Mouse (Mus musculus): ENCODE data around the gene Fem1a. TPM values are rescaled to one million over a fixed set of nuclear protein-coding genes. Genes with fewer than 3 reads are reported as not detected.

Fem1a gene
- polyA plus RNA-seq, 1 experiment from 2014 or later, result 16.9 TPM

DNA sequence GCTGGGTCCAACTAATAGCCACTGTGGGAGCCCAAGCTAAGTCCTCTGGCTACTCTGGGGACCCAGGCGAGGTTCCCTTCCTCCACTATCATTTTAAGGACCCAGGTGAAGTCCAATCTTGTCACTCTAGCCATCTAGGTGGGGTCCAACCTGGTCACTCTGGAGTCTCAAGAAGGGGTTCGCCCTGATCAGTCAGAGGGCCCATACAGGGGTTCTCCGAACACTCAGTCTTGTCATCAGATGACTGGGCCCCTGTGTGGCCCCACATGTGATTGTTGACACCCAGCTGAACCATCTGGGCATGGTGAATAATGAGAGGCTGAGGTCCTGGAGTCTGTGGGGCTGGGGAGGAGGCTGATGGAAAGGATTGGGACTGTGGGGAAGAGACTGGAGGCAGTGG lies 13.1 kb downstream of the Fem1a start:
- Histone ChIP-seq H3K4me3 (replicated peaks) (peak overlapping the region; percentile 42), H3K4me1 (peaks cover 19% of the 10 kb centered on the region), H3K4me2 (peak overlapping the region; percentile 76), H3K36me3 (peaks cover 5% of the 10 kb centered on the region), H3K9me3 (replicated peaks) (no peaks in the 10 kb centered on the region), H3K27me3 (replicated peaks) (no peaks in the 10 kb centered on the region), H3K27ac (replicated peaks) (peak overlapping the region; percentile 89), H3K9ac (replicated peaks) (peak overlapping the region; percentile 55)
- peak; percentile 18 for ATAC-seq (ENCODE audit: low FRiP score)
- WGBS, result 81% methylated on average over 3 of the region's 3 CpGs

GRCm38 (mm10) chr17:56271609-56272253 lies 15.1 kb downstream of the Fem1a start:
- Histone ChIP-seq H3K4me3 (replicated peaks) (no peak overlapping the region), H3K36me3 (no peaks in the 10 kb centered on the region), H3K27me3 (replicated peaks) (no peaks in the 10 kb centered on the region), H3K9ac (replicated peaks) (no peak overlapping the region), H3K4me2 (no peak overlapping the region), H3K9me3 (replicated peaks) (no peaks in the 10 kb centered on the region), H3K4me1 (peaks cover 25% of the 10 kb centered on the region), H3K27ac (replicated peaks) (no peak overlapping the region)
- 91% methylated on average over 12 of the region's 12 CpGs for WGBS
- no peak for ATAC-seq (ENCODE audit: low FRiP score)

DNA sequence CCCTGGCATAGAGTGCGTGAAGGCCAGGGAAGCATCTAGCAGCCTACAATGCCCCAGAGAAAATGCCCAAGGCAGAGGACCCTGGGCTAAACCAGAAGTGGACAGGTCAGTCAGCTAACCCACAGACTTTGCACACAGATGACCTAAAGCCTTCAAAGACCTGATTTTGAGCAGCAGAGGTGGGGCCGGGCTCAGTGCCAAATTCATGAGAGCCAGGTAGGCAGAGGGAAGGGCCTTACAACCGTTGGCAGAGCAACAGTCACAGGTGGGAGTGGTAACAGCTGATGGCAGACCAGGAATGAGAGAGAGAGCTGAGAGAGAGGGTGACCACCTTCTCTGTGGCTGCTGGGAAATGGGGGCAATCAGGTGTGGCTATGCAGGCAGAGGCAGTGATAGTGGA lies 16.0 kb downstream of the Fem1a start:
- Histone ChIP-seq H3K36me3 (no peaks in the 10 kb centered on the region), H3K4me2 (no peak overlapping the region), H3K4me1 (peaks cover 34% of the 10 kb centered on the region), H3K27ac (replicated peaks) (no peak overlapping the region), H3K27me3 (replicated peaks) (no peaks in the 10 kb centered on the region), H3K4me3 (replicated peaks) (no peak overlapping the region), H3K9me3 (replicated peaks) (no peaks in the 10 kb centered on the region), H3K9ac (replicated peaks) (no peak overlapping the region)
- ATAC-seq (ENCODE audit: low FRiP score), result no peak
- 77% methylated on average over 3 of the region's 3 CpGs for WGBS

GRCm38 (mm10) chr17:56273482-56273881 lies 16.9 kb downstream of the Fem1a start:
- Histone ChIP-seq H3K9ac (replicated peaks) (no peak overlapping the region), H3K9me3 (replicated peaks) (no peaks in the 10 kb centered on the region), H3K27ac (replicated peaks) (no peak overlapping the region), H3K4me3 (replicated peaks) (no peak overlapping the region), H3K4me1 (peaks cover 35% of the 10 kb centered on the region), H3K4me2 (no peak overlapping the region), H3K36me3 (no peaks in the 10 kb centered on the region), H3K27me3 (replicated peaks) (no peaks in the 10 kb centered on the region)
- WGBS, result 85% methylated on average over 7 of the region's 7 CpGs
- ATAC-seq (ENCODE audit: low FRiP score), result no peak

- 90% methylated on average over 5 of the region's 5 CpGs for WGBS
- no peak overlapping the region for H3K4me2 ChIP-seq
- no peak overlapping the region for H3K4me3 ChIP-seq (replicated peaks)
- peaks cover 31% of the 10 kb centered on the region for H3K4me1 ChIP-seq
- H3K36me3 ChIP-seq, result no peaks in the 10 kb centered on the region
- no peaks in the 10 kb centered on the region for H3K9me3 ChIP-seq (replicated peaks)
- H3K27me3 ChIP-seq (replicated peaks), result no peaks in the 10 kb centered on the region
- no peak overlapping the region for H3K9ac ChIP-seq (replicated peaks)
- ATAC-seq (ENCODE audit: low FRiP score), result no peak
- no peak overlapping the region for H3K27ac ChIP-seq (replicated peaks)
These were observed 17.4 kb downstream of the Fem1a start for GRCm38 (mm10) chr17:56273986-56274385.

- Histone ChIP-seq H3K27me3 (replicated peaks) (no peaks in the 10 kb centered on the region), H3K36me3 (no peaks in the 10 kb centered on the region), H3K4me2 (peak overlapping the region; percentile 77), H3K27ac (replicated peaks) (peak overlapping the region; percentile 65), H3K4me1 (peaks cover 22% of the 10 kb centered on the region), H3K9me3 (replicated peaks) (no peaks in the 10 kb centered on the region), H3K4me3 (replicated peaks) (peak overlapping the region; percentile 46), H3K9ac (replicated peaks) (peak overlapping the region; percentile 59)
- ATAC-seq (ENCODE audit: low FRiP score), result 0 out of 2 replicates have a peak, but pooled peaks have one; percentile 13
- WGBS, result 33% methylated on average over 5 of the region's 5 CpGs
These were observed 19.4 kb downstream of the Fem1a start for GRCm38 (mm10) chr17:56275842-56276480.

- Histone ChIP-seq H3K4me1 (peaks cover 22% of the 10 kb centered on the region), H3K9me3 (replicated peaks) (no peaks in the 10 kb centered on the region), H3K27me3 (replicated peaks) (no peaks in the 10 kb centered on the region), H3K36me3 (no peaks in the 10 kb centered on the region), H3K4me3 (replicated peaks) (peak within 1 kb of the TSS; percentile 46), H3K9ac (replicated peaks) (peak within 1 kb of the TSS; percentile 59), H3K27ac (replicated peaks) (peak within 1 kb of the TSS; percentile 74), H3K4me2 (peak within 1 kb of the TSS; percentile 77)
- peak; percentile 62 for ATAC-seq (ENCODE audit: low FRiP score)
- 9% methylated on average over 19 of the region's 21 CpGs for WGBS
These were observed 20.3 kb downstream of the Fem1a start, which contains the start of gene Ticam1 for GRCm38 (mm10) chr17:56276643-56277566. Gene Ticam1 (minus strand): TSS chr17:56276786.

DNA sequence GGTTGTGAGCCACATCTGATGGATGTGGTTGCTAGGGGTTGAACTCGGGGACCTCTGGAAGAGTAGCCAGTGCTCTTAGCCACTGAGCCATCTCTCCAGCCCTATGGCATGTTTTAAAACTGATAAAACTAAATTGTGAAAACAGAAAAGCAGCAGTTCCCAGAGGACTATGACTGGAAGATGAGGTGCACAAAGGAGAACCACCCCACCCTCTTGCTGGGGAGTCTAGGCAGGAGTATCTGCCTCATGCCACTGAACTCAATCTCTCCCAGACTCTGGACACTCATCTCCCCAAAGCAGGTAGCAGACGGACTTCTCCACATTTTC lies 20.9 kb downstream of the Fem1a start:
- H3K36me3 ChIP-seq, result no peaks in the 10 kb centered on the region
- H3K4me1 ChIP-seq, result peaks cover 22% of the 10 kb centered on the region
- no peaks in the 10 kb centered on the region for H3K9me3 ChIP-seq (replicated peaks)
- H3K4me3 ChIP-seq (replicated peaks), result no peak overlapping the region
- H3K27ac ChIP-seq (replicated peaks), result peak overlapping the region; percentile 74
- no peak overlapping the region for H3K9ac ChIP-seq (replicated peaks)
- ATAC-seq (ENCODE audit: low FRiP score), result no peak
- H3K4me2 ChIP-seq, result peak overlapping the region; percentile 77
- WGBS, result 50% methylated on average over 2 of the region's 2 CpGs
- H3K27me3 ChIP-seq (replicated peaks), result no peaks in the 10 kb centered on the region

DNA sequence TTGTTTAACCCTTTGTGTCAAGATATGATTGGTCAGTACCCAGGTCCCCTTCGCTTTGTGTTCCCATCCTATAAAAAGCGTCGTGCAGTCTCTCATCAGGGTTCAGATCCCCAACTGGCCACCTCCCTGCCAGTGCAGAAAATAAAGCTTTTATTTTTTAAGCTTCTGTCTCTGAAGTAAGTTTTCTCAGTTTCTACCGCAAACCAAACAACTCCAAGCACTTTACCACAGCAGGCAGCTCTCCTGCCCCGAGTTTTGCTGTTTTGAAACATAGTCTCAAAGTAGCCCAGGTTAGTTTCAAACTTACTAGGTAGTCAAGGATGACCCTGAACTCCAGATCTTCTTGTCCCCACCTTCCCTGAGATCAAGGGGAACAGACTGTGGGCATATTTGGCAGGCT lies 21.7 kb downstream of the Fem1a start:
- Histone ChIP-seq H3K9ac (replicated peaks) (no peak overlapping the region), H3K4me3 (replicated peaks) (no peak overlapping the region), H3K36me3 (no peaks in the 10 kb centered on the region), H3K9me3 (replicated peaks) (no peaks in the 10 kb centered on the region), H3K4me2 (no peak overlapping the region), H3K4me1 (peaks cover 20% of the 10 kb centered on the region), H3K27me3 (replicated peaks) (no peaks in the 10 kb centered on the region), H3K27ac (replicated peaks) (no peak overlapping the region)
- 89% methylated on average over 5 of the region's 5 CpGs for WGBS
- ATAC-seq (ENCODE audit: low FRiP score), result no peak

GRCm38 (mm10) chr17:56279481-56280155 lies 23.0 kb downstream of the Fem1a start:
- H3K36me3 ChIP-seq, result no peaks in the 10 kb centered on the region
- H3K27me3 ChIP-seq (replicated peaks), result no peaks in the 10 kb centered on the region
- no peak overlapping the region for H3K27ac ChIP-seq (replicated peaks)
- H3K9ac ChIP-seq (replicated peaks), result no peak overlapping the region
- no peaks in the 10 kb centered on the region for H3K9me3 ChIP-seq (replicated peaks)
- H3K4me1 ChIP-seq, result peaks cover 18% of the 10 kb centered on the region
- H3K4me3 ChIP-seq (replicated peaks), result no peak overlapping the region
- no peak for ATAC-seq (ENCODE audit: low FRiP score)
- WGBS, result 97% methylated on average over 12 of the region's 12 CpGs
- no peak overlapping the region for H3K4me2 ChIP-seq

DNA sequence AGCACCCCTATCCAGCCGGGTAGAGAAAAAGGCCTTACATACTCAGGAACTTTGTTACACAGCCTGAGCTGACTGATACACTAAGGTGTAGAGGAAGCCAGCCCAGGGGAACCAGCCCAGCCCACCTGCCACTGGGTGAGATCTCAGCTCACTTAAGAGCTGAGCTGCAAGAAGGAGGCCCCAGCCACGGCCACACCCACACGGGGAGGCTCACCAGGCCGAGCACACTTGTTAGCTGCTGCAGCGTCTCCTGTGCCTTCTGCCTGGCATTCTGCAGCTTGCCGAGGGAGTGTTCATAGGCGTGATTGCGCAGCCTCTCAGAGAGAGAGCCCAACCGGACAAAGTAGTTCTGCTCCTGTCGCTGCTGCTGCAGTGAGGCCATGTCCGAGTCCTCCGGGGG lies 24.6 kb downstream of the Fem1a start:
- peaks cover 15% of the 10 kb centered on the region for H3K4me1 ChIP-seq
- H3K27me3 ChIP-seq (replicated peaks), result no peaks in the 10 kb centered on the region
- ATAC-seq (ENCODE audit: low FRiP score), result no peak
- H3K36me3 ChIP-seq, result no peaks in the 10 kb centered on the region
- WGBS, result 88% methylated on average over 12 of the region's 12 CpGs
- no peak overlapping the region for H3K4me2 ChIP-seq
- no peak overlapping the region for H3K9ac ChIP-seq (replicated peaks)
- H3K27ac ChIP-seq (replicated peaks), result no peak overlapping the region
- H3K4me3 ChIP-seq (replicated peaks), result no peak overlapping the region
- H3K9me3 ChIP-seq (replicated peaks), result no peaks in the 10 kb centered on the region

All from neural tube, embryonic 15.5 days (tissue).